Mouse (Mus musculus) liver, embryonic 12.5 days (tissue): ENCODE data around the gene Fam129a. TPM values are rescaled to one million over a fixed set of nuclear protein-coding genes. Genes with fewer than 3 reads are reported as not detected.
A peak's percentile ranks its signal among the peaks of the same experiment; 100 is the strongest.

Experiments
- ATAC-seq: fragments of 200-750 bp; cut with Nextera tagmentation; 2 replicates; pipeline ENCODE4 v1.8.0; 2017; ENCODE audit warnings: moderate number of reproducible peaks, mild to moderate bottlenecking, moderate library complexity
- H3K27ac ChIP-seq: fragments of 300-500 bp; sonication (generic); 2 replicates; pipeline ENCODE4 v1.5.1; 2016; ENCODE audit warnings: mild to moderate bottlenecking
- H3K27me3 ChIP-seq: fragments of 300-500 bp; sonication (generic); replicated peaks from 2 replicates; pipeline ENCODE4 v1.6.1; 2016; ENCODE audit warnings: mild to moderate bottlenecking, moderate library complexity
- H3K36me3 ChIP-seq: fragments of 300-500 bp; sonication (generic); 2 replicates; pipeline ENCODE4 v1.6.1; 2016; ENCODE audit warnings: mild to moderate bottlenecking, moderate library complexity
- H3K4me1 ChIP-seq: fragments of 300-500 bp; sonication (generic); 2 replicates; pipeline ENCODE4 v1.6.1; 2016
- H3K4me2 ChIP-seq: fragments of 300-500 bp; sonication (generic); 2 replicates; pipeline ENCODE4 v1.6.1; 2016; ENCODE audit warnings: mild to moderate bottlenecking, moderate library complexity
- H3K4me3 ChIP-seq: fragments of 300-500 bp; sonication (generic); 2 replicates; pipeline ENCODE4 v1.5.1; 2016; ENCODE audit warnings: mild to moderate bottlenecking, moderate library complexity
- H3K9ac ChIP-seq: fragments of 300-500 bp; sonication (generic); 2 replicates; pipeline ENCODE4 v1.6.1; 2016; ENCODE audit warnings: mild to moderate bottlenecking, moderate library complexity
- H3K9me3 ChIP-seq: fragments of 300-500 bp; sonication (generic); replicated peaks from 2 replicates; pipeline ENCODE4 v1.6.1; 2016; ENCODE audit warnings: mild to moderate bottlenecking, moderate library complexity
- WGBS: fragments of 180-500 bp; shearing (Covaris S2); methylation state at CpG from one replicate; pipeline ENCODE4 v1.1.7; 2016; ENCODE audit not compliant: insufficient replicate concordance; 5-methylcytosine and 5-hydroxymethylcytosine counted together
- polyA plus RNA-seq: library from polyadenylated mRNA; unstranded; fragments of >200 nt; fragmentation: Nextera tagmentation; extraction: Ambion mirVana; gene quantifications from 2 replicates; pipeline ENCODE4 v1.2.1, GENCODE M21; 2016

The Fam129a gene
- polyA plus RNA-seq = 1.9 and 2.2 TPM in 2 replicates

GRCm38 (mm10) chr1:151570981-151571837 is at the start of gene Fam129a:
Gene Fam129a, plus strand, starts transcription at chr1:151571186.
- H3K9me3 ChIP-seq = no peaks in the 10 kb centered on the region
- no peak within 1 kb of the TSS for H3K27ac ChIP-seq
- peaks cover 22% of the 10 kb centered on the region for H3K4me1 ChIP-seq
- H3K36me3 ChIP-seq = no peaks in the 10 kb centered on the region
- H3K9ac ChIP-seq = peak within 1 kb of the TSS; percentile 51; the same call in 1 of the 2 replicates
- ATAC-seq = peak; percentile 53
- H3K4me2 ChIP-seq = peak within 1 kb of the TSS; percentile 75
- 4% methylated on average over 45 of the region's 46 CpGs for WGBS
- H3K4me3 ChIP-seq = peak within 1 kb of the TSS; percentile 54
- peaks cover 29% of the 10 kb centered on the region for H3K27me3 ChIP-seq

- WGBS = 69% methylated on average over 3 of the region's 3 CpGs
- Histone ChIP-seq H3K9ac (no peak overlapping the region), H3K9me3 (no peaks in the 10 kb centered on the region)
Observed at GRCm38 (mm10) chr1:151526701-151527100, 44.3 kb upstream of the Fam129a start.

GRCm38 (mm10) chr1:151543796-151544477 is 27.0 kb upstream of the Fam129a start:
- Histone ChIP-seq H3K36me3 (no peaks in the 10 kb centered on the region), H3K27ac (no peak overlapping the region), H3K27me3 (no peaks in the 10 kb centered on the region), H3K9me3 (no peaks in the 10 kb centered on the region), H3K4me1 (no peaks in the 10 kb centered on the region), H3K9ac (no peak overlapping the region), H3K4me2 (no peak overlapping the region), H3K4me3 (no peak overlapping the region)
- no peak for ATAC-seq
- 58% methylated on average over 6 of the region's 6 CpGs for WGBS

More at GRCm38 (mm10) chr1:151526701-151527100, 44.3 kb upstream of the Fam129a start:
- no peaks in the 10 kb centered on the region for H3K27me3 ChIP-seq
- no peaks in the 10 kb centered on the region for H3K36me3 ChIP-seq
- no peaks in the 10 kb centered on the region for H3K4me1 ChIP-seq
- H3K4me2 ChIP-seq = no peak overlapping the region
- ATAC-seq = no peak
- H3K27ac ChIP-seq = no peak overlapping the region
- no peak overlapping the region for H3K4me3 ChIP-seq

- Histone ChIP-seq H3K9ac (no peak overlapping the region), H3K4me1 (no peaks in the 10 kb centered on the region), H3K27me3 (no peaks in the 10 kb centered on the region), H3K36me3 (no peaks in the 10 kb centered on the region), H3K4me3 (no peak overlapping the region), H3K9me3 (no peaks in the 10 kb centered on the region), H3K4me2 (no peak overlapping the region), H3K27ac (no peak overlapping the region)
- 34% methylated on average over 3 of the region's 3 CpGs for WGBS
- ATAC-seq = no peak
Observed at GRCm38 (mm10) chr1:151544581-151544980, 26.4 kb upstream of the Fam129a start.

- Histone ChIP-seq H3K4me3 (no peak overlapping the region), H3K36me3 (no peaks in the 10 kb centered on the region), H3K9me3 (no peaks in the 10 kb centered on the region), H3K4me2 (no peak overlapping the region), H3K27me3 (no peaks in the 10 kb centered on the region), H3K4me1 (no peaks in the 10 kb centered on the region), H3K27ac (no peak overlapping the region), H3K9ac (no peak overlapping the region)
- WGBS = 64% methylated on average over 7 of the region's 7 CpGs
- ATAC-seq = no peak
Observed at GRCm38 (mm10) chr1:151545571-151545970, 25.4 kb upstream of the Fam129a start.

GRCm38 (mm10) chr1:151548896-151549610 is 21.9 kb upstream of the Fam129a start:
- ATAC-seq = no peak
- no peak overlapping the region for H3K9ac ChIP-seq
- no peaks in the 10 kb centered on the region for H3K36me3 ChIP-seq
- H3K4me2 ChIP-seq = no peak overlapping the region
- 0 out of 2 replicates have a peak, but pooled peaks cover 4% of the 10 kb centered on the region for H3K4me1 ChIP-seq
- no peak overlapping the region for H3K27ac ChIP-seq
- no peaks in the 10 kb centered on the region for H3K27me3 ChIP-seq
- no peak overlapping the region for H3K4me3 ChIP-seq
- WGBS = 64% methylated on average over 8 of the region's 8 CpGs
- no peaks in the 10 kb centered on the region for H3K9me3 ChIP-seq

- Histone ChIP-seq H3K36me3 (no peaks in the 10 kb centered on the region), H3K9me3 (no peaks in the 10 kb centered on the region), H3K27me3 (no peaks in the 10 kb centered on the region), H3K9ac (no peak overlapping the region), H3K4me2 (no peak overlapping the region), H3K27ac (no peak overlapping the region), H3K4me3 (no peak overlapping the region), H3K4me1 (0 out of 2 replicates have a peak, but pooled peaks cover 4% of the 10 kb centered on the region)
- 64% methylated on average over 7 of the region's 7 CpGs for WGBS
- no peak for ATAC-seq
Observed at GRCm38 (mm10) chr1:151549794-151550193, 21.2 kb upstream of the Fam129a start.

- Histone ChIP-seq H3K9ac (no peak overlapping the region), H3K4me1 (0 out of 2 replicates have a peak, but pooled peaks cover 4% of the 10 kb centered on the region), H3K9me3 (no peaks in the 10 kb centered on the region), H3K4me3 (no peak overlapping the region), H3K36me3 (no peaks in the 10 kb centered on the region), H3K27ac (no peak overlapping the region), H3K27me3 (no peaks in the 10 kb centered on the region), H3K4me2 (peak overlapping the region; percentile 16; the same call in 1 of the 2 replicates)
- WGBS = 53% methylated on average over 19 of the region's 19 CpGs
- no peak for ATAC-seq
Observed at GRCm38 (mm10) chr1:151550587-151551479, 20.2 kb upstream of the Fam129a start.

- H3K9ac ChIP-seq = no peak overlapping the region
- no peak for ATAC-seq
- H3K27me3 ChIP-seq = no peaks in the 10 kb centered on the region
- no peak overlapping the region for H3K27ac ChIP-seq
- no peak overlapping the region for H3K4me2 ChIP-seq
- no peak overlapping the region for H3K4me3 ChIP-seq
- H3K4me1 ChIP-seq = no peaks in the 10 kb centered on the region
- 57% methylated on average over 11 of the region's 11 CpGs for WGBS
- H3K36me3 ChIP-seq = no peaks in the 10 kb centered on the region
- H3K9me3 ChIP-seq = no peaks in the 10 kb centered on the region
Observed at GRCm38 (mm10) chr1:151560536-151560935, 10.4 kb upstream of the Fam129a start.

GRCm38 (mm10) chr1:151563401-151563800 is 7.6 kb upstream of the Fam129a start:
- Histone ChIP-seq H3K9me3 (no peaks in the 10 kb centered on the region), H3K27me3 (no peaks in the 10 kb centered on the region), H3K9ac (no peak overlapping the region), H3K4me3 (no peak overlapping the region), H3K27ac (no peak overlapping the region), H3K4me2 (no peak overlapping the region), H3K36me3 (no peaks in the 10 kb centered on the region), H3K4me1 (no peaks in the 10 kb centered on the region)
- 49% methylated on average over 5 of the region's 5 CpGs for WGBS
- ATAC-seq = no peak

GRCm38 (mm10) chr1:151563893-151564292 is 7.1 kb upstream of the Fam129a start:
- H3K9me3 ChIP-seq = no peaks in the 10 kb centered on the region
- H3K9ac ChIP-seq = no peak overlapping the region
- no peak overlapping the region for H3K4me2 ChIP-seq
- H3K27ac ChIP-seq = no peak overlapping the region
- WGBS = 45% methylated on average over 6 of the region's 6 CpGs
- no peaks in the 10 kb centered on the region for H3K36me3 ChIP-seq
- no peaks in the 10 kb centered on the region; the same call in 1 of the 2 replicates for H3K27me3 ChIP-seq
- no peak for ATAC-seq
- H3K4me1 ChIP-seq = no peaks in the 10 kb centered on the region
- no peak overlapping the region for H3K4me3 ChIP-seq
